Mouse (Mus musculus) limb, embryonic 14.5 days (tissue): ENCODE data around the gene Phospho2. TPM values are rescaled to one million over a fixed set of nuclear protein-coding genes. Genes with fewer than 3 reads are reported as not detected.
A peak's percentile ranks its signal among the peaks of the same experiment; 100 is the strongest.

Experiments
- ATAC-seq: fragments of 200-750 bp; cut with Nextera tagmentation; 2 replicates; pipeline ENCODE4 v1.8.0; 2017; ENCODE audit warnings: low read depth, moderate number of reproducible peaks, moderate TSS enrichment; ENCODE audit not compliant: low FRiP score
- DNase-seq: peaks from one replicate; pipeline ENCODE4 v3.0.0-alpha.2; 2015; ENCODE audit warnings: low spot score
- H3K27ac ChIP-seq: fragments of 300-500 bp; sonication (generic); replicated peaks from 2 replicates; pipeline ENCODE4 v1.5.1; 2014; ENCODE audit warnings: low read depth, mild to moderate bottlenecking, low read length, moderate library complexity, mixed read lengths
- H3K27me3 ChIP-seq: fragments of 300-500 bp; sonication (generic); 2 replicates; pipeline ENCODE4 v1.6.1; 2014; ENCODE audit warnings: low read length, mixed read lengths; ENCODE audit not compliant: control insufficient read depth, insufficient read depth
- H3K36me3 ChIP-seq: fragments of 300-500 bp; sonication (generic); 2 replicates; pipeline ENCODE4 v1.6.1; 2014; ENCODE audit warnings: mild to moderate bottlenecking, low read length, moderate library complexity, mixed read lengths; ENCODE audit not compliant: control insufficient read depth, insufficient read depth
- H3K4me1 ChIP-seq: fragments of 300-500 bp; sonication (generic); 2 replicates; pipeline ENCODE4 v1.6.1; 2014; ENCODE audit warnings: antibody characterized with exemption, low read length, mixed read lengths; ENCODE audit not compliant: control insufficient read depth, insufficient read depth
- H3K4me2 ChIP-seq: fragments of 300-500 bp; sonication (generic); replicated peaks from 2 replicates; pipeline ENCODE4 v1.6.1; 2014; ENCODE audit warnings: low read depth, mild to moderate bottlenecking, low read length, moderate library complexity; ENCODE audit not compliant: severe bottlenecking
- H3K4me3 ChIP-seq: fragments of 300-500 bp; sonication (generic); replicated peaks from 2 replicates; pipeline ENCODE4 v1.5.1; 2014; ENCODE audit warnings: low read length
- H3K9ac ChIP-seq: fragments of 300-500 bp; sonication (generic); 2 replicates; pipeline ENCODE4 v1.6.1; 2014; ENCODE audit warnings: mild to moderate bottlenecking, low read depth, low read length, moderate library complexity; ENCODE audit not compliant: severe bottlenecking
- H3K9me3 ChIP-seq: fragments of 300-500 bp; sonication (generic); 2 replicates; pipeline ENCODE4 v1.6.1; 2016; ENCODE audit warnings: low read length; ENCODE audit not compliant: control insufficient read depth
- POLR2A ChIP-seq: fragments of 200-500 bp; IDR thresholded peaks from 2 replicates; pipeline ENCODE4 v1.8.0; 2012; ENCODE audit warnings: inconsistent platforms, mild to moderate bottlenecking, moderate library complexity, borderline replicate concordance; ENCODE audit not compliant: insufficient read depth, insufficient read length; ENCODE audit errors: extremely low read depth
- WGBS: fragments of 180-500 bp; shearing (Covaris S2); extraction: QIAGEN DNeasy Blood & Tissue Kit; methylation state at CpG from one replicate; pipeline ENCODE4 v1.1.7; 2014; 5-methylcytosine and 5-hydroxymethylcytosine counted together
- polyA plus RNA-seq, 2 experiments: library from polyadenylated mRNA; depleted of rRNA in 1 of 2; stranded (reverse) in 1 of 2; unstranded in 1 of 2; fragments of >200 nt; fragmentation: Nextera tagmentation in 1 of 2; extraction: Ambion mirVana in 1 of 2; gene quantifications; 2 replicates each; pipeline versions ENCODE4 v1.2.1 to v1.2.3; 2012 to 2014

Gene Phospho2
- polyA plus RNA-seq, 2 experiments, result 24.6 to 27.5 TPM

DNA sequence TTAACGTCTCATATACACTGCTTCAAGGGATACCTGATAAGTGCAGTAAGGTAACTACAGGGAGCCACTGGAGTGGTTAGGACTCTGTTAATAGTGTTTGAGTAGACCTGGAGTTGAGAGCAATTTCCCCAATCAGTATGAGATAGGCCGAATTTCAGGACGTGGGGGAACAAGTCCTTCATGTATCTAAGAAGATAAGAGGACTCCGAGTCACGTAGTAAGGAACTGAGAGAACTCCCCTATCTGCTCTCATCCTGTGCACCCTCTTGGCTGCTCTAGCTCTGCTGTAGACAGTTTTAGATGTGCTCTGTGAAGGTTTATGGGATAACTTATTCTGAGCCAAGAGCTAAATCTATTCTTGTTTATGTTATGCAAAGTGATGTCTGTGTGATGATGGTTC, 27.2 kb downstream of the Phospho2 start:
- 73% methylated on average over 5 of the region's 5 CpGs for WGBS
- H3K36me3 ChIP-seq, result no peaks in the 10 kb centered on the region
- no peak for ATAC-seq
- no peak overlapping the region for H3K9ac ChIP-seq
- H3K9me3 ChIP-seq, result no peaks in the 10 kb centered on the region
- H3K27ac ChIP-seq, result no peak overlapping the region
- peaks cover 2% of the 10 kb centered on the region; the same call in 1 of the 2 replicates for H3K4me1 ChIP-seq
- no peak for TF ChIP-seq POLR2A
- no peak overlapping the region for H3K4me3 ChIP-seq
- H3K4me2 ChIP-seq, result no peak overlapping the region
- DNase-seq, result no peak
- H3K27me3 ChIP-seq, result no peaks in the 10 kb centered on the region

DNA sequence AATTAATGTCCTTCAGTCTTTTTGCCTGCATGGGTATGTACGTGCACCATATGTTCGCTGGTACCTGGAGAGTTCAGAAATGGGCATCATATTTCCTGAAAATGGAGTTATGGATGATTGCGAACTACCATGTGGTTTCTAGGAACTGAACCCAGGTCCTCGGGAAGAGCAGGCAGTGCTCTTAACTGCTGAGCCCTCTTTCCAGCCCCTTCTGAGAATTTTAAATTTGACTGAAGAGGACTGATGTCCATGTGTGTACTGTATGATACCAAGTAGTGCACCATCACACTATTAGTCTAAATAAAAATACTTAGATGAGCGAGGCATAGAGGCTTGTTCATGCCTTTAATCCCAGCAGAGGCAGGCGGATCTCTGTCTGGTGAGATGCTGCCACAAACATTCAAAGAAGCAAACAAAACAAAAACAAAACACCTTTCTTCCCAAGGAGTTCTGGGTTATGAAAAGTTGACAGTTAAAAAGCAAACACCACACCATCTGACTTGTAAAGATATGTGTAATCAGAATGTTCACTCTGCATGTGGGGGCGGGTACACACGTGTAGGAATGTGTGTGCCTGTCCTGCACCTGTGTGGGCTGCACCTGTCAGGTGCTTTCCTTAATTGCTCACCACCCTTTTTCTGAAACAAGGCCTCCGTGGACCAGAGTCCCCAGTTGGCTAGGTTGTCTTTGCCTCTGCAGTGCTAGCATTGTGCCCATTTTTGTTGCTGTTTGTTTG, 29.1 kb downstream of the Phospho2 start:
- H3K27me3 ChIP-seq, result no peaks in the 10 kb centered on the region
- H3K4me1 ChIP-seq, result peaks cover 5% of the 10 kb centered on the region; the same call in 1 of the 2 replicates
- no peaks in the 10 kb centered on the region for H3K9me3 ChIP-seq
- ATAC-seq (no peak), DNase-seq (no peak)
- no peak for TF ChIP-seq POLR2A
- WGBS, result 71% methylated on average over 9 of the region's 9 CpGs
- H3K36me3 ChIP-seq, result no peaks in the 10 kb centered on the region
- H3K27ac ChIP-seq, result no peak overlapping the region
- H3K4me2 ChIP-seq, result no peak overlapping the region
- no peak overlapping the region for H3K9ac ChIP-seq
- H3K4me3 ChIP-seq, result no peak overlapping the region

DNA sequence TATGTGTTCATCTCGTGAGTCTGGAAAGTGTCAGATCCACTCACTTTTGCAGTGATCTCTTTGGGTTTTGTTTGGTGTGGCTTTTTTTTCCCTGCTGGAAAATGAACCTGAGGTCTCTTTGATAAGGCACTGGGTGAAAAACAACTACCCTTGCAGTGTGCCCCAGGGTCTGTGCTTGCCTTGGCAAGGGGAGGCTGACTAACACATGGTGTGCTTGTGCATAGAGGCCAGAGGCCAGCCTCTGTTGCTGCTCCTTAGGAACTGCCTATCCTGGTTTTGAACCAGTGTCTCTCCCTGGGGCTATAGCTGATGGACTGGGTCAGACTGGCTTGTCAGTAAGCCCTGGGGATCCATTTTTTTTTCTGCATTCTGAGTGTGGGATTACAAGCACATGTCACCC, 30.8 kb downstream of the Phospho2 start:
- Histone ChIP-seq H3K9me3 (no peaks in the 10 kb centered on the region), H3K4me1 (peaks cover 8% of the 10 kb centered on the region; the same call in 1 of the 2 replicates), H3K9ac (no peak overlapping the region), H3K4me3 (no peak overlapping the region), H3K36me3 (0 out of 2 replicates have a peak, but pooled peaks cover 4% of the 10 kb centered on the region), H3K4me2 (no peak overlapping the region), H3K27me3 (no peaks in the 10 kb centered on the region), H3K27ac (no peak overlapping the region)
- TF ChIP-seq POLR2A, result no peak
- no peak for DNase-seq
- no peak for ATAC-seq
- WGBS, result 50% methylated on average over 1 of the region's 1 CpGs

DNA sequence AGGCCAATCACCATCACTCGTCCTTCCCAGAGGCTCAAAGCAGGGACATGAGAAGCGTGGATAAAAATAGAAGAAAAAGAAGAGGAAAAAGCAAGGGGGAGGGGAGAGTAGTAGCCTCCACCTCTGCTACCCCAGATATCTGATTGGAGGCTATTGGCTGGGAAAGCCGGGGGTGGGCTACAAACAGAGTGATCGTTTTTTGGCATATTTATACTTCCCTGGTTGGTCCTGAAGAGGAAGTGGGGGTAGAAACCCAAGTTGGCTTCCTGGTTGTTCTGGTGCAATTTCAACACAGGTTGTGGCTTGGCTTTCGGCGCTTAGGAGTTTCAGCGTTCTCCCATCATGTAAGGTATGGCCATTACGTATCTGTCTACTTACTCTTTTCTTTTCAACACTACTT, 32.3 kb downstream of the Phospho2 start, which contains the start of gene Klhl23:
TSS of gene Klhl23 (plus strand) at position 234 of the 400 bp plus-strand sequence.
- peak within 1 kb of the TSS; percentile 72 for H3K4me2 ChIP-seq
- peak within 1 kb of the TSS; percentile 82 for H3K4me3 ChIP-seq
- H3K4me1 ChIP-seq, result peaks cover 8% of the 10 kb centered on the region; the same call in 1 of the 2 replicates
- H3K27me3 ChIP-seq, result no peaks in the 10 kb centered on the region
- TF ChIP-seq POLR2A, result no peak
- 12% methylated on average over 8 of the region's 8 CpGs for WGBS
- peaks cover 13% of the 10 kb centered on the region; the same call in 1 of the 2 replicates for H3K36me3 ChIP-seq
- H3K9ac ChIP-seq, result peak within 1 kb of the TSS; percentile 97
- no peaks in the 10 kb centered on the region for H3K9me3 ChIP-seq
- peak; percentile 53 for DNase-seq
- H3K27ac ChIP-seq, result peak within 1 kb of the TSS; percentile 96
- ATAC-seq, result 0 out of 2 replicates have a peak, but pooled peaks have one; percentile 17

DNA sequence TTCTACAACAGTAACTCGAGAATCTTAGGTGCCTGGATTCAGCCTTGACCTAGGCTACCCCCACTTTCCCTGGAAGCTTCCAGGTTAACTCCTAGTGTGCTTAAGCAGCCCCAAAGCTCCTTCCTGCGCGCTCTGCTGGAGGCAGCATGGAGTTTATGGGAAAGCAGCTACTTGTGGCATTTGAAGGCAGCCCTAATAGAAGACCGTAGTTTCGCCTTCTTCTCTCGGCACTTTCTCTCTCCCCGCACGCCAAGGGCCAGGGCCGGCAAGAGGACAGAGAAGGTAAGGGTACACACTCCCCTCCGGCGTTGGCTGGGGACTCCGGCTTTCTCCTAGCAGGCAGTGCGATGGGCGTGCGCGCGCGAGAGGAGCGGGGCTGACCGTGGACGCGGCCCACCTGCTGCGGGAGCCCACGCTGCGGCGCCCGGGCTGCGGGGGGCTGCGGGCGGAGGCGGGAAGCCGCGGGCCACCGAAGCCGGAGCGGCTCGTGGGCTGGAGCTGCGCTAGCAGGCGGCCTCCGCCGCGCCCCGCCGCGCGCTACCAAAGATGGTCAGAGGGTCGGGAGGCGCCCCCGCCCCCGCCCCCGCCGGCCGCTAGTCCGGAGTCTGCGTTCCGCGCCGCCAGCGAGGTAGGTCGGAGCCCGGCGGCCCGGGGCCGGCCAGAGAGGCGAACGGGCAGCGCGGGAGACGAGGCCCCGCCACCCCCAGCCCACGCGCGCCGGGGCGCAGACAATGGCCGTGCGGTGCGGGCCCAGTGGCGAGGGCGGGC, 33.1 kb downstream of the Phospho2 start:
- Histone ChIP-seq H3K4me1 (peaks cover 8% of the 10 kb centered on the region; the same call in 1 of the 2 replicates), H3K36me3 (peaks cover 16% of the 10 kb centered on the region; the same call in 1 of the 2 replicates), H3K9me3 (no peaks in the 10 kb centered on the region), H3K4me3 (peak overlapping the region; percentile 82), H3K27ac (peak overlapping the region; percentile 96), H3K27me3 (no peaks in the 10 kb centered on the region), H3K4me2 (peak overlapping the region; percentile 72), H3K9ac (peak overlapping the region; percentile 97)
- TF ChIP-seq POLR2A, result peak; percentile 55; the same call in 1 of the 2 replicates
- 1% methylated on average over 45 of the region's 80 CpGs for whole genome bisulfite sequencing
- DNase-seq (peak; percentile 65), ATAC-seq (peak; percentile 82)
